Mouse (Mus musculus) forebrain, embryonic 16.5 days (tissue): Measurements from ENCODE around the gene Slc39a3. TPM values are rescaled to one million over a fixed set of nuclear protein-coding genes. Genes with fewer than 3 reads are reported as not detected.
"Not testable (repeated sequence)": the region's sequence is repeated elsewhere in the genome, so short reads cannot be mapped to it uniquely, and the experiment has no call there.

Experiments used
- ATAC-seq: fragments of 200-750 bp; cut with Nextera tagmentation; 2 replicates; pipeline ENCODE4 v1.8.0; 2017; ENCODE audit warnings: mild to moderate bottlenecking, moderate library complexity
- H3K27ac ChIP-seq: fragments of 300-500 bp; sonication (generic); 2 replicates; pipeline ENCODE4 v1.5.1; 2014; ENCODE audit warnings: low read length, control low read depth
- H3K27me3 ChIP-seq: fragments of 300-500 bp; sonication (generic); replicated peaks from 2 replicates; pipeline ENCODE4 v1.6.1; 2014; ENCODE audit warnings: low read length; ENCODE audit not compliant: control insufficient read depth, insufficient read depth
- H3K36me3 ChIP-seq: fragments of 300-500 bp; sonication (generic); 2 replicates; pipeline ENCODE4 v1.6.1; 2014; ENCODE audit not compliant: control insufficient read depth, insufficient read depth
- H3K4me1 ChIP-seq: fragments of 300-500 bp; sonication (generic); replicated peaks from 2 replicates; pipeline ENCODE4 v1.6.1; 2014; ENCODE audit warnings: low read length; ENCODE audit not compliant: control insufficient read depth, insufficient read depth
- H3K4me2 ChIP-seq: fragments of 300-500 bp; sonication (generic); 2 replicates; pipeline ENCODE4 v1.6.1; 2014; ENCODE audit warnings: mild to moderate bottlenecking, low read length, control low read depth
- H3K4me3 ChIP-seq: fragments of 300-500 bp; sonication (generic); replicated peaks from 2 replicates; pipeline ENCODE4 v1.5.1; 2014; ENCODE audit warnings: mild to moderate bottlenecking, low read length, control low read depth
- H3K9ac ChIP-seq: fragments of 300-500 bp; sonication (generic); replicated peaks from 2 replicates; pipeline ENCODE4 v1.6.1; 2014; ENCODE audit warnings: low read depth, low read length, control low read depth
- H3K9me3 ChIP-seq: fragments of 300-500 bp; sonication (generic); 2 replicates; pipeline ENCODE4 v1.6.1; 2016; ENCODE audit warnings: low read length; ENCODE audit not compliant: control insufficient read depth
- WGBS: fragments of 180-500 bp; shearing (Covaris S2); extraction: QIAGEN DNeasy Blood & Tissue Kit; methylation state at CpG from one replicate; pipeline ENCODE4 v1.1.7; 2014; 5-methylcytosine and 5-hydroxymethylcytosine counted together
- polyA plus RNA-seq: library from polyadenylated mRNA; unstranded; fragments of >200 nt; fragmentation: Nextera tagmentation; extraction: Ambion mirVana; gene quantifications from 2 replicates; pipeline ENCODE4 v1.2.1, GENCODE M21; 2015

Slc39a3 gene
- polyA plus RNA-seq, 1 experiment from 2014 or later = 54.0 TPM

- Histone ChIP-seq H3K4me1 (peaks cover 12% of the 10 kb centered on the region), H3K9ac (no peak overlapping the region), H3K27ac (no peak overlapping the region), H3K4me3 (no peak overlapping the region), H3K4me2 (no peak overlapping the region), H3K36me3 (peaks cover 34% of the 10 kb centered on the region), H3K27me3 (no peaks in the 10 kb centered on the region), H3K9me3 (no peaks in the 10 kb centered on the region)
- ATAC-seq = no peak
- 89% methylated on average over 5 of the region's 5 CpGs for WGBS
Measured at GRCm38 (mm10) chr10:81052577-81052976, 15.4 kb upstream of the Slc39a3 start.

- Histone ChIP-seq H3K36me3 (peaks cover 45% of the 10 kb centered on the region), H3K27me3 (no peaks in the 10 kb centered on the region), H3K27ac (no peak overlapping the region), H3K4me2 (no peak overlapping the region), H3K9ac (no peak overlapping the region), H3K4me3 (no peak overlapping the region), H3K4me1 (no peaks in the 10 kb centered on the region), H3K9me3 (no peaks in the 10 kb centered on the region)
- no peak for ATAC-seq
- WGBS = 96% methylated on average over 6 of the region's 6 CpGs
Measured at GRCm38 (mm10) chr10:81051133-81051532, 13.9 kb upstream of the Slc39a3 start.

- Histone ChIP-seq H3K9me3 (no peaks in the 10 kb centered on the region), H3K36me3 (peaks cover 48% of the 10 kb centered on the region), H3K4me2 (no peak overlapping the region), H3K27me3 (no peaks in the 10 kb centered on the region), H3K4me3 (no peak overlapping the region), H3K27ac (no peak overlapping the region), H3K4me1 (no peaks in the 10 kb centered on the region), H3K9ac (no peak overlapping the region)
- 84% methylated on average over 4 of the region's 4 CpGs for WGBS
- ATAC-seq = no peak
Measured at GRCm38 (mm10) chr10:81050645-81051044, 13.4 kb upstream of the Slc39a3 start.

- H3K9ac ChIP-seq, H3K4me3 ChIP-seq, H3K9me3 ChIP-seq, H3K27ac ChIP-seq, H3K4me1 ChIP-seq, H3K4me2 ChIP-seq, H3K27me3 ChIP-seq, ATAC-seq: not testable (repeated sequence)
- H3K36me3 ChIP-seq = peaks cover 56% of the 10 kb centered on the region
- 94% methylated on average over 12 of the region's 14 CpGs for WGBS
Measured at GRCm38 (mm10) chr10:81045246-81045645, 8.0 kb upstream of the Slc39a3 start.

GRCm38 (mm10) chr10:81041458-81042175 lies 4.4 kb upstream of the Slc39a3 start:
- peaks cover 26% of the 10 kb centered on the region for H3K36me3 ChIP-seq
- H3K9me3 ChIP-seq = no peaks in the 10 kb centered on the region
- WGBS = 30% methylated on average over 13 of the region's 13 CpGs
- no peaks in the 10 kb centered on the region for H3K27me3 ChIP-seq
- no peak overlapping the region for H3K4me2 ChIP-seq
- H3K4me1 ChIP-seq = peaks cover 4% of the 10 kb centered on the region; the same call in 1 of the 2 replicates
- no peak overlapping the region for H3K9ac ChIP-seq
- no peak overlapping the region for H3K27ac ChIP-seq
- ATAC-seq = no peak
- no peak overlapping the region for H3K4me3 ChIP-seq

- peaks cover 4% of the 10 kb centered on the region; the same call in 1 of the 2 replicates for H3K36me3 ChIP-seq
- H3K9ac ChIP-seq = no peak overlapping the region
- 71% methylated on average over 7 of the region's 7 CpGs for WGBS
- ATAC-seq = no peak
- H3K27ac ChIP-seq = no peak overlapping the region
- no peaks in the 10 kb centered on the region for H3K27me3 ChIP-seq
- no peak overlapping the region for H3K4me2 ChIP-seq
- H3K4me3 ChIP-seq = no peak overlapping the region
- H3K9me3 ChIP-seq = no peaks in the 10 kb centered on the region
- peaks cover 18% of the 10 kb centered on the region for H3K4me1 ChIP-seq
Measured at GRCm38 (mm10) chr10:81036251-81036650, 975 bp downstream of the Slc39a3 start.

- no peak overlapping the region for H3K4me2 ChIP-seq
- H3K9ac ChIP-seq = no peak overlapping the region
- H3K36me3 ChIP-seq = peaks cover 14% of the 10 kb centered on the region
- no peaks in the 10 kb centered on the region for H3K9me3 ChIP-seq
- H3K27me3 ChIP-seq = no peaks in the 10 kb centered on the region
- no peak overlapping the region for H3K27ac ChIP-seq
- 89% methylated on average over 10 of the region's 10 CpGs for WGBS
- no peak for ATAC-seq
- H3K4me1 ChIP-seq = peaks cover 18% of the 10 kb centered on the region
- no peak overlapping the region for H3K4me3 ChIP-seq
Measured at GRCm38 (mm10) chr10:81033586-81033985, 3.6 kb downstream of the Slc39a3 start.

- H3K4me3 ChIP-seq = no peak overlapping the region
- H3K9me3 ChIP-seq = no peaks in the 10 kb centered on the region
- H3K4me1 ChIP-seq = peaks cover 9% of the 10 kb centered on the region
- no peaks in the 10 kb centered on the region; the same call in 1 of the 2 replicates for H3K27me3 ChIP-seq
- 60% methylated on average over 10 of the region's 10 CpGs for WGBS
- H3K4me2 ChIP-seq = no peak overlapping the region
- H3K36me3 ChIP-seq = peaks cover 14% of the 10 kb centered on the region
- H3K27ac ChIP-seq = no peak overlapping the region
- ATAC-seq = no peak
- no peak overlapping the region for H3K9ac ChIP-seq
Measured at GRCm38 (mm10) chr10:81029031-81029430, 8.2 kb downstream of the Slc39a3 start.

- peaks cover 9% of the 10 kb centered on the region for H3K4me1 ChIP-seq
- no peak overlapping the region for H3K4me3 ChIP-seq
- no peak for ATAC-seq
- no peak overlapping the region for H3K4me2 ChIP-seq
- no peak overlapping the region for H3K27ac ChIP-seq
- H3K27me3 ChIP-seq = no peaks in the 10 kb centered on the region; the same call in 1 of the 2 replicates
- H3K9ac ChIP-seq = no peak overlapping the region
- peaks cover 14% of the 10 kb centered on the region for H3K36me3 ChIP-seq
- H3K9me3 ChIP-seq = no peaks in the 10 kb centered on the region
Measured at GRCm38 (mm10) chr10:81028219-81028618, 9.0 kb downstream of the Slc39a3 start.
